Mouse (Mus musculus) regulatory T cell (primary cell): ENCODE data around the gene Tekt1.

Experiments
- in situ Hi-C: fragments of 300-600 bp; cut with MboI, MseI; formaldehyde crosslinking; loops from one replicate; pipeline ENCODE4 v1.15.1; 2025; ENCODE audit warnings: high pct_unique_total_duplicates

Gene Tekt1

DNA sequence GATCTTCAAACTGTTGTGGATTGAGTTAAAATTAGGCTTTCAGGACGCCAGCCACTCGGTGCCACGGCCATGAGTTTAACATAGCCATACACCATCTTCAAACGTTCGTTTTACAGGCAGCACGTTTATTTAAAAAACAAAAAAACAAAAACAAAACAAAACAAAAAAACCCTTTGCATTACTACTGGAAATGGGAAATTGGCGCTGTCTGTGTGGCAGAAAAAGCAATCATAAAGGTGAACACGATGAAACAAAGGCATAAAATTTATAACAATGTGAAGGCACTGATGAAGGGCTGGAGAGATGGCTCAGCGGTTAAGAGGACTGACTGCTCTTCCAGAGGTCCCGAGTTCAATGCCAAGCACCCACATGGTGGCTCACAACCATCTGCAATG, at the start of gene Tekt1:
Gene Tekt1 (minus strand): TSS at position 96 of the 395 bp plus-strand sequence.
- in situ Hi-C loops, result loop anchor here (5.0 kb wide), 1 partner anchor 60 kb away; no protein-coding TSS in a partner anchor

DNA sequence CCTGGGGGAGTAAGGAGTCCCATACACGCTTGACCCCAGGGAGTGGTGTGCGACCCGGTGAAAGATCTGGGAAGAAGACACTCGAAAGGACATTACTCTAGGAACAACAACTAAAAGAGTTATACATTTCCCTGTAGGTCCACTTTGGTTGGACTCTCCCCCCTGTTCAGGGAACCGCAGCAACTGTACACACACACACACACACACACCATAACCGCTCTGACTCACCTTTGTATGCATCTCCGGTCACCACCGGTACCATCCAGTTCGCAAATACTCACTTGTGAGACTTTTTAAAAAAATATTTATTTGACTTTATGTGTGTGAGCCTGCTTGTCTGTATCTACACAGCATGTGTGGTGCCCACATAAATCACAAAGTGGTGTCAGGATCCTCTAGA, 49.7 kb upstream of the Tekt1 start:
- in situ Hi-C loops, result no loop called here

DNA sequence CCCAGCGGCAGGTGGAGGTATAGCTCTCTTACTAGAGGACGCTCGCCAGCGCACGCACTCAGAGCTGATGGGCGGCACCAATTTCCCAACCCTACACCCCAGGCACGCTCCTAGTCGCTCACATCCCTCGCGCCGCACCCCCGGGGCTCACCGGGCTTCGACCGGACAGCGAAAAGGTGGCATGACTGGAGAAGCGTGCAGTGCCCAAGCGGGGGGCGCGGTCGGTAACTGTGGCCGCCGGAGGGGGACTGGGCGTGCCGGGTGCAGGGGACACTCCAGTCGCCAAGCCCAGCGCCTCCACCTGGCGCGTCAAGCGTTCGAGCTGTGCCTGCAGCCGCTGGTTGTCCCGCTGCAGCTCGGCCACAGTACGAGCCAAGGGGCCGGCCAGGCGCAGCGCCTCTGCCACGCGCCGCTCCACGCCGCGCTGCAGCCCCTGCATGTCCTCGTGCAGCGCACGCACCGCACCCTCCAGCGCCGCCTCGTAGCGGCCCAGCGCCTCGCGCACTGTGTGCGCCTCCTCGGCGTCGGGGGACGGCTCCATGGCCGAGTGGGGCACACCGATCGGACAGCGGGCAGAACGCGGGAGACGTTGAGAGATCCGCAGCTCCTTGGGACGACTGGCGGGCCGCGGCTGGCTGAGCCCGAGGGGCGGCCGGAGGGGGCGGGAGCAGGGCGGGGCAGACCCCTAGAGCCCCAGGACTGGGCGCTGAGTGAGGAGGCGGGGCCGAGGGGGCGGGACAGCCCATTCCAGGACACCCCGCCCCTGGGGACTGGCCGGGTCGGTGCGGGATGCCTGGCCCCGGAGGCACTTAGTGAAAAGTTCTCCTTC, 49.1 kb upstream of the Tekt1 start, which contains the start of gene Smtnl2:
Gene Smtnl2 (minus strand): TSS at position 621 of the 829 bp plus-strand sequence.
- in situ Hi-C loops, result no loop called here

DNA sequence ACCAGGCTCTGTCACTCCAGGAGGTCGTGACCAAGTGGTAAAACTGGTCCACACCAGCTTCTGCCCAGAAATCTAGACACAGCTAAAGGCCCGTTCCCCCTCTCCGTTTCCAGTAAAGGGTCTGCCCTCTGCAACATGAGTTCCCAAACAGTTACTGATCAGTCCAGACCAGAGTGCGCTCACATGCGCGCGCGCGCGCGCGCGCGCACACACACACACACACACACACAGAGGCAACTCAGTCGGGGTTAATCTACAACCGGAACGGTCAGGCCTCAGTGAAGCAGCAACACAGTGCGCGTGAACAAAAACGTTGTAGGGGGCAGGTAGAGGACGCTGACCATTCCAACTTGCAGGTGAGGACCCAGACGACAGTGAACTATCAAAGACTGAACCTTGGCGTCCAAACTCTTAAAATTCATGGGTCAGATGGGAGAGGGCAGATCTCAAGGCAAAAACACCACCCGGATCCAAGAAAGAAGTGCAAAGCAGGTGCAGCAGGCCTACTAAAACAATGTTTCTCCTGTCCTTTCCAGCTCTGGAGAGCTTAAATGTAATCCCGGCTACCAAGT, 48.4 kb upstream of the Tekt1 start:
- in situ Hi-C loops, result no loop called here

DNA sequence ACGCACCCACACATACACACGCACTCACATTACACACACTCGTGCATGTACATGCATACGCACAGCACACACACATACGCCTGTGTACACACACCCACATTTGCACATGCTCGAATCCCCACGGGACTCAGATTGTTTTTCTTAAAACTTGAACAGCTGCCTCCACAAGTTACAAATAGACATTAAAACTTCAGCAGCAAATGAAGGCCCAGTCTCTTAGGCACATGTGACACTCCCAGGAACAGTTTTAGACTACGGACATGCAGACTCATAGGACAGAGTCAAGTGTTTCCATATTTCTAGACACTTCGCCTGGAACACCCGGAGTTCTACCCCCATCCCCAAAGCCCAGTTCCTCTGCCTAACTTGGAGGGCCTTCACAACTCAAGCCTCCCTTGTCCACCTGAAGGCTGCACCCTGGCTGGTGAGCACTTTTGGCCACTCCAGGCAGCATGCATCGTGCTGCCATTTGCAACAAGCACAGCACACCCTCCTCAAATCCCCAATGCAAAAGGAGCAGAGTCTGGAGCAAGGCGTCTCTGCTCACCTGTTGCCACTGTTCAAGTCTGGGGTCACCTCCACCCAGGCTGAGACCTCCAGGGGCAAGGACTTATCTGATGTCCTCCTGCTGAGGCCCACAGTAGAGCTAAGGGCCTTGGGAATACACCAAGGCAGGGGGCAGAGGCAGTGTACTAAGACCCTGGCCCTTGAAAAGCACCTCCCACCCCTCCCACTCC, 47.6 kb upstream of the Tekt1 start:
- in situ Hi-C loops, result no loop called here

DNA sequence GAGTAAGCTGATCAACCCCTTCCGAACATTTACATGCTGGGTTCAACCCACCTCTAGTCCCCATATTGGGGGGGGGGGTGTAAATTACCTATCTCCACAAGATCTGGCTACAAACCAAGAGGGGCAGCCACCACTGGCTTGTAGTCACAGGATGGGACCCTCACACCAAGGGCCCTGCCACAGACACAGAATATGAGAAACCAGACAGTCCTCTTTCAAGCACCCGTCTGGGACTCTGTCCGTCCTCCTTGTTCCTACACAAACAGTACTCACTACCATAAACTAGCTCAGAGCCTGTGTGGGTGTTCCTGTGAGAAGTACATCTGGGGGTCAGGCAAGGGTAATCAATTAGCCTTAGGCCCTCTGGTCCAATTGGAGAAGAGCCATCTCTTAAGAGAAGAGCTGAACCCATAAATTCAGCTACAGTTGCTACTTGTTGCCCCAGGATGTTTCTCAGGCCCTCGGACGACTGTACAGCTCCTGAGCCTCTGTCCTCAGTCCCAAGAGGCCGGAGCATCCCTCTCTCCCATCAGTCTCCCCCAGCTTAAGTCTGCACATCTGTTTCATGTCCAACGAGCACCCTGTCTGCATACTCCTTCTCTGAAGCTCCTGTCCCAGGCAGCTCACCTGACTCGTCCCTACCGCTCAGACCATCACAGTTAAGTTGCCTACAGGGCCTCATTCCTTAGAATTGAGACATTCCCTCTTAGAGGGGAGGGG, 46.4 kb upstream of the Tekt1 start:
- in situ Hi-C loops, result no loop called here

DNA sequence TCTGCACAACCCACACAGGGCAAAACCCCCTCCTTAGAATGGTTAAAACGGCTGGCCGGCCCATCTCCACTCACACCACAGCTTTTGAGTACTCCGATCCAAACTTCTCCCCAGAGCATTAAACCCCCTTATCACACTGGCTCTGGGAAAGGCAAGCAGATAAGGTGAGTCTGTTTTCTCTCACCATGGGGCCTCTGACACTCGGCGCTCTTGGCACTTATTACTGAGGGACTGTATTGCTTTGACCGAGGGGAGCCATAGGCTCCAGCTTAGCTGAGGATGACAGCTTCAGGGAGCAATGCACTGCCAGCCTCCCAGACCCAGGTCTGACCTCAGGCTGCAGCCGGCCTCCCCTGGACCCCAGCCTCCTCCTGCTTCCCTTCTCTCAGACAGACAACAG, 45.3 kb upstream of the Tekt1 start:
- in situ Hi-C loops, result no loop called here

DNA sequence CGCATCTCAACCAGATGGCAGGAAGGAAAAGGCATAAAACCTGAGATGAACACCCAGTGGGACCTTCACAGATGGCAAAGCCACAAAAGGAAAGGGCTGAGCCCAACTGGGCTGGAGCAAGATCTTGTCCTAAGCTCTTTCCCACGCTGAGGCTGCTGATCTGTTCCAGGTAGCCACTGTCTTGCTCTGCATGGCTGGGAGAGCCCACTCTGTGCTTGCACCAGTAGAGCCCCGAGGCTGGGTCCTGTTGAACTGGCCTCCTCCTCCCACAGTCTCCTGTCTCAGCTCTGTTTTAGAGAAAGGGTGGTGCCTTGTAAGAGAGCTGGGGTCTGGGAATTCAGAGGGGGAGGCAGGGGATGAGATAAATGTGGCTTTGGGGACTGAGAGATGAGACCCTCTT, 44.8 kb upstream of the Tekt1 start:
- in situ Hi-C loops, result no loop called here

DNA sequence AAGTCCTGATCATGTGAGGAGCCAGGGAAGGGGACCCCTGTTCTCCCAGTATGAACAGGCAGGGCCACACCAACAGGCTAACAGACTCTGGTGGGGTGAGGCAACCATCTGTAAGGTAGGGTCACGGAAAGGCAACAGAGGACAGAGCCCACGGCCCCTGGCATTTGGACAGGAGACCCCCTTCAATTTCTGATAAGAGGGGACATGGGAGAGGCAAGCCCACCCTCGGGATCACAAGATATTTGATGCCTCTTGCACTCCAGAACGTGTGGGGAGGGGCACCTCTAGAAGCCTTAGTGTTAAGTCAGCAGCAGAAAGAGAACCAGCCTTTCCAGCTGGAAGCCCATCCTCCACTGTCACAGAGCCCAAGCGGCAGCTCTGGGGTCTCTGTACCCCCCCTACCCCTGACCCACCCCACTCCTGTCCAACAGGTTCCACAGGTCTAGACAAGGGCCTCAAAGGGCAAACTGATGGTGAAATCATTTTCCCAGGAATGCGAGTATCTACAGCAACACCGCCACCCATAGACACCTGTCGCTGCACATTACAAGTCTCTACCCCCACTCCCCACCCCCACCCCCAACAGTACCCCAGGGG, 43.9 kb upstream of the Tekt1 start:
- in situ Hi-C loops, result no loop called here

DNA sequence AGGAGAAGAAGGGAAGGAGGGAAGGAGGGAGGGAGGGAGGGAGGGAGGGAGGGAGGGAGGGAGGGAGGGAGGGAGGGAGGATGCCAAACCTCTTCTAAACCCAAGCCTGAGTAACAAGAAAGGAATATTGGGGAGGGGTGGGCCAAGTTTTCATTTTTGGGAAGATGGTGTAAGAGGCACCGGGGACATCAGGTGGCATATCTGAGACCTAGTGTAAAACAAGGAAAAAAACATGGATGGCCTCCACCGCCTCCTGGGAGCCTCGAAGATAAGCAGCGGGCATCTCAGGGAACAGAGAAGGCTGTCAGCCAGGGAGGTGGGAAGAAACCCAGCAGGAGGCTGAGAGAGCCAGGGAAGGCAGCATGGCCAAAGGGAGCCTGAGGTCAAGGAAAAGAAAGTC, 43.3 kb upstream of the Tekt1 start:
- in situ Hi-C loops, result no loop called here

DNA sequence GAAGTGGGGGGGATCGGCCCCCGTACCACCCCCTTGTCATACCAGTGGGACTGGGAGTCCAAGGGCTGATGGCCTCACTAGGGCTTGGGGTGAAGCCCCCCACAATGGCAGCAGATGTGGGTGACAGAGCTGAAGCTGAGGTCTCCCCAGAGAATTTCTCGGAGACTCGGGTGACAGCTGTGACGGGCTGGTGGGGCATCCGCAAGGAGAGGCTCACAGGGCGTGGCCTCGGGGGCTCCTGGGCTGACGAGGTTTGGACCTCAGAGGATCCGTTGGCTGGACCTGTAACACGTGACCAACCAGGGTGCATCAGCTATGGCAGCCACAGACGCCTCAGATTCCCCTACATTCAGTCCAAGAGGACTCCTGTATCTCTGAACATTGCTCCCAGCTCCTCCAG, 40.7 kb upstream of the Tekt1 start:
- in situ Hi-C loops, result no loop called here

DNA sequence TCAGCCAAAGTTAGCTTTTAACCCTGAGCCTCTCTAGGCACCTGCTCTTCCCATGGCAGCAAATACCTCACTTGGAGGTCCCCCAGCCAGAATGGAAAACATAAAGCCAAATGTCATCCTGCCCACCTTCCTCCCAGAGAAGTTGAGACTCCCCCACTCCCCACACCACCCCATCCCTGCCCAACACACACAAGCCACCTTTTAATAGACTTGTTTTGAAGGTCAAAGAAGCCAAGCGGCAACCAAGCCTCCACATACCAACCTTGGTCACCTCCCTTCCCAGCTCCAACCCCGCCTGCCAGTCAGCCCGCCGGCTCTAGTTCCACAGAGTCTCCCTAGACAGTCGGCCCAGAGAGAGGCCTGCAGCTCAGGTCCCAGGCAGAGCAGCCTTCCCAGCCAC, 39.8 kb upstream of the Tekt1 start:
- in situ Hi-C loops, result no loop called here

DNA sequence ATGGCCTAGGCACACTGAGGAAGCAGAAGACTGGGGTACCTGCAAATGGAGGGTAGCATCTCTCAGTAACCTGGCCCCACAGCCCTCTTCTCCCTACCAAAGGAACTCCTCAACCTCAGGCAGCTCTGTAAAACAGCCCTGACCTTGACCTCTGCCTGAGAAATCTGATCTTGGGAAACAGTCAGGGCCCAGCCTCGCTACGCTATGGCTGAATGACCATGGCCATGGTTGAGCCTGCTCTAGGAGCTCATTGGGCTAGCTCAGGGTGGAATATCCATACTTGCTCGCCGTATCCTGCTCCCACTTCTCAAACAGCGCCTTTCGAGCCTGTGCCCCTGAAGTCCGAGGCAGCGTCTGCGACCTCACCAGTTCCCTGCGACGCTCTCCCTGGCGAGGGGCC, 38.8 kb upstream of the Tekt1 start:
- in situ Hi-C loops, result no loop called here

DNA sequence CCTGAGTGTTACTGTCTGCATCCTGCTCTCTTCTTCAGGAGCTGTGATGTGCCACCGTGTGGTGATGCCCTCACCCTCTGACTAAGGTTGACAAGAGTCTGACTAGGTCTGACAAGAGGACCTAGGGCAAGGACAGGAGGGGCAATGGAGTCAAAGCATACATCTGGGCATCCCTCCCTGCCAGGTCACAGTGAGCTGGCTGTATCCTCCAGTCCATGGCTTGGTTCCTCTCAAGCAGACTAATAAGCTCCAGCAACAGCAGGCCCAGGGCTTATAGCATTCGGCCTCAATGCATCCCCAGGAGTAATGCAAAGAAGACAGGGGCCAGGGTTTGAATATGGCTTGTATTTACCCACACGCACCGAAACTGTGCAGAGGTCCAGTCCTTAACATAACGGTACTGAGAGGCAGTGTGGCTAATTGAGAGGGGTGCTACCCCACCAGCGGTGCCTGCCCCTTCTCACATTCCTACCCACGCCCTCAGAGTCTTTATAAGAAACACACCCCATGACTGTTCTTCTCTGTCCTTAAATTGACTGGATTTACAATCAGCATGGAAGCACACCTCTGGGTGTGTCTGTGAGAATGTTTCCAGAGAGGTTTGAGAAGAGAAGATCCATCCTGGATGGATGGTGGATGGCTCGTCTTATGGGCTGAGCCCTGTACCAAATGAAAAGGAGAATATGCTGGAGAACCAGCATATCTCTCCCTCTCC, 35.7 kb upstream of the Tekt1 start:
- in situ Hi-C loops, result no loop called here

DNA sequence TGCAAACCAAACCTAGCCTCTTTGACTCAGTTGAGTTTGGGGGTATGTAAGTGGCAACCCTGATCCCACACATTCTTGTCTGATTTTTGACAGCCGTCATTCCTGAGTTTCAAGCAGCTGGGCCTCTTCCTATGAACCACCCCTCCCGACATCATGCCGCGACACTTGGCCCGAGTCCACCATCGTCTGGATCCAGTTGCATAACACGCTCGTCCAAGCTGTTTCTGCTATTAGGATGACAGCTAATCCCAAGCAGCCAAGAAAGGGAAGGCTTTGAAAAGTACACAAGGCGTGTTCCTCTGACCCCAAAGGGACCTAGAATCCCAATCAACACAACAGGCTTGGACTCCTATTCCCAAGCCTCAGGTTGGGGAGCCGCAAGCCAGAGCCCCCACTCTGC, 34.8 kb upstream of the Tekt1 start:
- in situ Hi-C loops, result no loop called here

DNA sequence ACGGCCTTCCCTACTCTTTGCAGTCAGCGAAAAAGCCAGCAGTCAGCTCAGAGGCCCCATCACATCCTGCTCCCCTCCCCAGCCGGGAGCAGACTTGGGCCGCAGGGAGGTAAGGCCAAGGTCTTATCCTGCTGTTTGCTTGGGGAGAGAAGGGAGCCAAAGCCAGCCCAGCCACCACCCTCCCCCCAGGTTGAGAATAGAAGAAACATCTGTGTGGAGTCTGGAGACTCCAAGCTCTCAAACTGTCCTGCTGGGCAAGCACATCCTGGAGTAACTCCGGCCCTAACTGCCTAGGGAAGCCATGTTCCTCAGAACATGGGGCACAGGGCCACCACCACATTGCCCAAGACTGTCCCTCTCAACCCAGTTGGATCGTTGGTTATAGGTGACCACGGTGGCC, 34.4 kb upstream of the Tekt1 start:
- in situ Hi-C loops, result no loop called here

DNA sequence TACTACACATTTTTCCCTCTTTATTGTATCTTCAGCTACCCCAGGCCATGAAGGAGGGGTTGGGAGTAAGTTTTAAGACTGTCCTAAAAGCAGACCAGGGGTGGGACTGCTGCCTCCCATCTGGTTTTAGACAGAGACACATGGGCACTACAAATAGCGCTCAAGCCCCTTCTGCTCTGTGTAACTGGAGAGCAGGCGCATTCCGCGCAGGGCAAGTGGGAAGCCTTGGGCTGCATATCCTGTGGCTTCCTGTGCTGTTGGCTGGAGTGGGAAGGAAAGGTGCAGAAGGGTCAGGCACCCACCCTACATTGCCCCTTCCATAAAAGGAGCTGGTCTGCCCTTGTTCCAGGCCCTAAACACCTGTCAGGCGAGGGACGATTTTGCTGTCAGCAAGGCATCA, 33.4 kb upstream of the Tekt1 start:
- in situ Hi-C loops, result no loop called here

DNA sequence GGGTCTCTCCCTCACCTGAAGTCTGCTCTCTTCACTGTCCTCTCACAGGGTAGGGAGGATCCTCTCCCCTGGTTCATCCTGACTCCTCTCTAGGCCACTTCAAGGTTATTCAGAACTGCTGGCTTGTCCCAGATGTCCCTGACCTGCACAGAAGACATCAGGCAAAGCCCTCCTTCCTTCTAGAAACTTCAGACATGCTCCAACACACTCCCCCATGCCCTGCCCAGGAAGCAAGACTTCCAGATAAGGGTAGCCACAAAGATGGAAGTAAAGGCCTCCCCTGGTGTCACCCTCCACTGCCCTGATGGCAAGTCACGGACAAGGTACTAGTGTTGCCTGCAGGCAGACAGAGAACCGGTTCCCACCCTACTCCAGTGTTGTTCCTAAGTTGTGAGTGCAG, 32.5 kb upstream of the Tekt1 start:
- in situ Hi-C loops, result no loop called here

DNA sequence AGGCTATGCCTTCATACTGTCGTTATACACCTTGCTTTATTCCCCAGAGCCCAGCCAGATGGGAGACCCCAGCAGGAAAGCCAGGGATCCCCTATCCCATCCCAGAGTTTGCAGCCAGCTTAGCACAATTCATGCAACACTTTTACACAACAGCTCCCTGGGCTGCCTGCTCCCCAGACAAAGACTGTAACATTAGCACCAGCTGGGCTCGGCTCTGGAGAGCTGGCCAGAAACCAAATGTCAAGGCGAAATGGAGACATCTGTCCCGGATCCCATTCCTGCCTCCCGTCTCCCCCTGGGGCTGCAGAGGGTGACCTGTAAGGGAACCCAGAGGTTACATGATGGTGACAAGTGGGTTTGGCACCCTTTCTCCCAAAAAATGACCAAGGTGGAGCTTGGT, 31.4 kb upstream of the Tekt1 start:
- in situ Hi-C loops, result no loop called here

DNA sequence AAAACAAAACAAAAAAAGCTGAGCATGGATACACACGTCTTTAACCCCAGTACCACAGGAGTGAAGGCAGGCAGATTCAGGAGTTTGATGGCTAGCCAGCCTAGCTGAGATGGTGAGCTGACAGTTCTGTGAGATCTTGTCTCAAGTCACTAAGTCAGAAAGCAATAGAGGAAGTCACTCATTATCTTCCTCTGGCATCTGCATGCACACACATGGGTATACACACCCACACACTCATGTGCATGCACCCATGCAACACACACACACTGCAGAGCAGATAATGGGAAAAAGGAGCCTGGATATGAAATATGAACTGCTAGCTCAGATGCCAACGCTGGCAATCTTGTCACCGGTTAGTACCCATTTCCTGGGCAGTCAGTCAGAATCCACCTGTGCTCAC, 31.0 kb upstream of the Tekt1 start:
- in situ Hi-C loops, result no loop called here

DNA sequence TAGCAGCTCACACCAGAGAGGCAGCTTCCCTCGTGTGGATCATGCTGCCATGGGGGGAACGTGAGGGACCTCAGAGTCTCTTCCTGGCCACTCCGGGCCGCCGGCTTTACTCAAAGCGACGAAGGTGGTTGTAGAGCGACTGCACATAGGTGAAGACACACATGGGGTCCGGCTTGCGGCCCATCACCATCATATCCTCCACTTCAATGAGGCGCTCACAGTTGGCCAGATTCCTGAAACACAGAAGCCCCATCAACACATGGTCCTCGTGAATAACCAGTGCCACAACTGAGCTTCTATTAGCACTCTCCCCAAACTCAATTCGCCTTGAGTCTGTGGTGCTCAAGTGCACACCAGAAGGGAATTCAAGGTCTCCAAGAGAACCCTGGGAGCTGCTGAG, 28.9 kb upstream of the Tekt1 start:
- in situ Hi-C loops, result no loop called here
